Mouse (Mus musculus) lung, adult 2 months (tissue): Measurements from ENCODE around the gene Trim39.

Source experiments
- CTCF ChIP-seq: fragments of 200-500 bp; IDR thresholded peaks from 2 replicates; pipeline ENCODE4 v1.5.1; 2011; ENCODE audit warnings: mild to moderate bottlenecking, low read length, control low read depth; ENCODE audit not compliant: insufficient read depth
- POLR2A ChIP-seq: fragments of 200-500 bp; IDR thresholded peaks from 2 replicates; pipeline ENCODE4 v1.6.1; 2011; ENCODE audit warnings: low read depth, mild to moderate bottlenecking, control low read depth, low read length, borderline replicate concordance; ENCODE audit errors: extremely low read depth

- TF ChIP-seq CTCF (no peak), POLR2A (no peak)
These were observed 18.9 kb downstream of the Trim39 start for GRCm38 (mm10) chr17:36253087-36253600.
